Mouse (Mus musculus) midbrain, embryonic 14.5 days (tissue): Measurements from ENCODE around the gene Galnt7. TPM values are rescaled to one million over a fixed set of nuclear protein-coding genes. Genes with fewer than 3 reads are reported as not detected.

Experiments
- ATAC-seq: fragments of 200-750 bp; cut with Nextera tagmentation; 2 replicates; pipeline ENCODE4 v1.8.0; 2017; ENCODE audit warnings: moderate number of reproducible peaks, moderate library complexity; ENCODE audit not compliant: low FRiP score, low TSS enrichment
- DNase-seq: peaks from one replicate; pipeline ENCODE4 v3.0.0-alpha.2; 2015
- H3K27ac ChIP-seq: fragments of 300-500 bp; sonication (generic); replicated peaks from 2 replicates; pipeline ENCODE4 v1.5.1; 2014; ENCODE audit warnings: mild to moderate bottlenecking, low read depth, low read length, moderate library complexity
- H3K27me3 ChIP-seq: fragments of 300-500 bp; sonication (generic); 2 replicates; pipeline ENCODE4 v1.6.1; 2014; ENCODE audit warnings: low read length, control low read depth, mixed read lengths; ENCODE audit not compliant: control insufficient read depth, insufficient read depth
- H3K36me3 ChIP-seq: fragments of 300-500 bp; sonication (generic); 2 replicates; pipeline ENCODE4 v1.6.1; 2014; ENCODE audit warnings: low read length, control low read depth; ENCODE audit not compliant: control insufficient read depth, insufficient read depth
- H3K4me1 ChIP-seq: fragments of 300-500 bp; sonication (generic); 2 replicates; pipeline ENCODE4 v1.6.1; 2014; ENCODE audit warnings: mild to moderate bottlenecking, antibody characterized with exemption, low read length, control low read depth; ENCODE audit not compliant: control insufficient read depth, insufficient read depth
- H3K4me2 ChIP-seq: fragments of 300-500 bp; sonication (generic); 2 replicates; pipeline ENCODE4 v1.6.1; 2014; ENCODE audit warnings: mild to moderate bottlenecking, low read length, moderate library complexity
- H3K4me3 ChIP-seq: fragments of 300-500 bp; sonication (generic); replicated peaks from 2 replicates; pipeline ENCODE4 v1.5.1; 2014; ENCODE audit warnings: low read depth, low read length
- H3K9ac ChIP-seq: fragments of 300-500 bp; sonication (generic); replicated peaks from 2 replicates; pipeline ENCODE4 v1.6.1; 2014; ENCODE audit warnings: mild to moderate bottlenecking, low read length, moderate library complexity
- H3K9me3 ChIP-seq: fragments of 300-500 bp; sonication (generic); 2 replicates; pipeline ENCODE4 v1.6.1; 2016; ENCODE audit warnings: low read length, control low read depth, mixed read lengths; ENCODE audit not compliant: control insufficient read depth
- WGBS: fragments of 180-500 bp; shearing (Covaris S2); extraction: QIAGEN DNeasy Blood & Tissue Kit; methylation state at CpG from one replicate; pipeline ENCODE4 v1.1.7; 2014; 5-methylcytosine and 5-hydroxymethylcytosine counted together
- polyA plus RNA-seq: library from polyadenylated mRNA; unstranded; fragments of >200 nt; fragmentation: Nextera tagmentation; extraction: Ambion mirVana; gene quantifications from 2 replicates; pipeline ENCODE4 v1.2.1, GENCODE M21; 2014

The Galnt7 gene
- polyA plus RNA-seq, 1 experiment from 2014 or later: 10.0 TPM

GRCm38 (mm10) chr8:57653056-57653767 is 380 bp upstream of the Galnt7 start:
- H3K4me3 ChIP-seq: peak overlapping the region; percentile 90
- H3K9ac ChIP-seq: peak overlapping the region; percentile 96
- H3K27ac ChIP-seq: peak overlapping the region; percentile 37; the same call in 1 of the 2 replicates
- no peaks in the 10 kb centered on the region for H3K9me3 ChIP-seq
- WGBS: 2% methylated on average over 28 of the region's 38 CpGs
- peak overlapping the region; percentile 97 for H3K4me2 ChIP-seq
- H3K4me1 ChIP-seq: peaks cover 12% of the 10 kb centered on the region; the same call in 1 of the 2 replicates
- H3K27me3 ChIP-seq: no peaks in the 10 kb centered on the region
- DNase-seq (peak; percentile 78), ATAC-seq (peak; percentile 78)
- no peaks in the 10 kb centered on the region for H3K36me3 ChIP-seq

- H3K9me3 ChIP-seq: no peaks in the 10 kb centered on the region
- under 1% methylated on average over 90 of the region's 91 CpGs for WGBS
- H3K4me1 ChIP-seq: peaks cover 12% of the 10 kb centered on the region; the same call in 1 of the 2 replicates
- no peaks in the 10 kb centered on the region for H3K36me3 ChIP-seq
- H3K4me2 ChIP-seq: peak overlapping the region; percentile 97
- H3K4me3 ChIP-seq: peak overlapping the region; percentile 90
- peak overlapping the region; percentile 96 for H3K9ac ChIP-seq
- no peaks in the 10 kb centered on the region for H3K27me3 ChIP-seq
- H3K27ac ChIP-seq: peak overlapping the region; percentile 89
- ATAC-seq: peak; percentile 78
- peak; percentile 82 for DNase-seq
Measured at GRCm38 (mm10) chr8:57651689-57652455, 960 bp downstream of the Galnt7 start.

- DNase-seq: no peak
- Histone ChIP-seq H3K4me1 (peaks cover 12% of the 10 kb centered on the region; the same call in 1 of the 2 replicates), H3K9me3 (no peaks in the 10 kb centered on the region), H3K27me3 (no peaks in the 10 kb centered on the region), H3K36me3 (no peaks in the 10 kb centered on the region), H3K27ac (peak overlapping the region; percentile 89), H3K4me3 (peak overlapping the region; percentile 90), H3K4me2 (peak overlapping the region; percentile 97), H3K9ac (peak overlapping the region; percentile 96)
- under 1% methylated on average over 8 of the region's 8 CpGs for WGBS
- ATAC-seq: peak; percentile 5; the same call in 1 of the 2 replicates
Measured at GRCm38 (mm10) chr8:57651357-57651688, 1.5 kb downstream of the Galnt7 start.

GRCm38 (mm10) chr8:57650216-57650615 is 2.6 kb downstream of the Galnt7 start:
- Histone ChIP-seq H3K9me3 (no peaks in the 10 kb centered on the region), H3K4me3 (no peak overlapping the region), H3K4me2 (no peak overlapping the region), H3K36me3 (no peaks in the 10 kb centered on the region), H3K9ac (no peak overlapping the region), H3K27ac (no peak overlapping the region), H3K27me3 (no peaks in the 10 kb centered on the region), H3K4me1 (peaks cover 12% of the 10 kb centered on the region; the same call in 1 of the 2 replicates)
- DNase-seq (no peak), ATAC-seq (no peak)
- WGBS: 86% methylated on average over 6 of the region's 6 CpGs

GRCm38 (mm10) chr8:57647566-57647965 is 5.3 kb downstream of the Galnt7 start:
- 69% methylated on average over 3 of the region's 3 CpGs for WGBS

GRCm38 (mm10) chr8:57644281-57644680 is 8.6 kb downstream of the Galnt7 start:
- no peaks in the 10 kb centered on the region for H3K27me3 ChIP-seq
- no peak overlapping the region for H3K9ac ChIP-seq
- no peak for DNase-seq
- WGBS: 86% methylated on average over 6 of the region's 6 CpGs
- no peaks in the 10 kb centered on the region for H3K36me3 ChIP-seq
- no peak for ATAC-seq
- H3K4me2 ChIP-seq: no peak overlapping the region
- H3K4me3 ChIP-seq: no peak overlapping the region
- H3K27ac ChIP-seq: no peak overlapping the region
- H3K9me3 ChIP-seq: no peaks in the 10 kb centered on the region
- 0 out of 2 replicates have a peak, but pooled peaks cover 3% of the 10 kb centered on the region for H3K4me1 ChIP-seq

More at GRCm38 (mm10) chr8:57647566-57647965, 5.3 kb downstream of the Galnt7 start:
- no peaks in the 10 kb centered on the region for H3K9me3 ChIP-seq
- peaks cover 11% of the 10 kb centered on the region; the same call in 1 of the 2 replicates for H3K4me1 ChIP-seq
- H3K4me2 ChIP-seq: no peak overlapping the region
- no peak overlapping the region for H3K9ac ChIP-seq
- no peaks in the 10 kb centered on the region for H3K27me3 ChIP-seq
- no peak for ATAC-seq
- no peak overlapping the region for H3K27ac ChIP-seq
- H3K4me3 ChIP-seq: no peak overlapping the region
- no peaks in the 10 kb centered on the region for H3K36me3 ChIP-seq
- DNase-seq: no peak

- Histone ChIP-seq H3K4me2 (no peak overlapping the region), H3K9me3 (no peaks in the 10 kb centered on the region), H3K36me3 (no peaks in the 10 kb centered on the region), H3K4me1 (peaks cover 3% of the 10 kb centered on the region; the same call in 1 of the 2 replicates), H3K9ac (no peak overlapping the region), H3K27me3 (no peaks in the 10 kb centered on the region), H3K4me3 (no peak overlapping the region), H3K27ac (no peak overlapping the region)
- WGBS: 68% methylated on average over 5 of the region's 5 CpGs
- DNase-seq (no peak), ATAC-seq (no peak)
Measured at GRCm38 (mm10) chr8:57642722-57643121, 10.1 kb downstream of the Galnt7 start.

- DNase-seq (no peak), ATAC-seq (no peak)
- Histone ChIP-seq H3K9ac (no peak overlapping the region), H3K4me2 (no peak overlapping the region), H3K9me3 (no peaks in the 10 kb centered on the region), H3K4me3 (no peak overlapping the region), H3K27me3 (no peaks in the 10 kb centered on the region), H3K27ac (no peak overlapping the region), H3K36me3 (no peaks in the 10 kb centered on the region), H3K4me1 (peaks cover 3% of the 10 kb centered on the region; the same call in 1 of the 2 replicates)
- WGBS: 59% methylated on average over 6 of the region's 6 CpGs
Measured at GRCm38 (mm10) chr8:57638925-57639324, 13.9 kb downstream of the Galnt7 start.
